Mouse (Mus musculus): ENCODE data around the gene Trim56.

DNA sequence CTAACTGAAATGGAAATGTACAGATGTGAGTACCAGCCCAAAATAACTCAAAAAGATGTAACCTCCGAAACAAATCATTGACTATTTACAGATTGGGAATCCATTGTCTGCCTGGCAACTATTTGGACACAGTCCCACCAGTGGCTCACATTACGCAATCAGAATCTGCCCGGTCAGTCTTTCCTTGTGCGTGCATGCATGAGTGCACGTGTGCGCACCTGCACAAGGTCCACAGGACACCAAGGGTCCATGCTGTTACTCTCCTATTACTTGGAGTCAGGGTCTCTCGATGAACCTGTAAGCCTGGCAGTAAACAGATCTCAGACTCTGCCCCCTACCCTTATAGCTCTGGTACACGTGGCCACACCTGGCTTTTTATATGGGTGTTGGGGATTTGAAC, 8.3 kb downstream of the Trim56 start:
- no peak for TF ChIP-seq POLR2A (IDR thresholded peaks at IDR 0.05; ENCODE audit: insufficient read length, low read depth)
- TF ChIP-seq MYOD1 (IDR thresholded peaks at IDR 0.05; ENCODE audit: control insufficient read depth in 1 of 3, insufficient read length in 2 of 3, low read depth in 2 of 3), result no peak
- no peak for TF ChIP-seq MAX (IDR thresholded peaks at IDR 0.05; ENCODE audit: low read depth)
- no peak for TF ChIP-seq TCF12 (IDR thresholded peaks at IDR 0.05; ENCODE audit: insufficient read depth, poor library complexity, severe bottlenecking)
- TF ChIP-seq TCF3 (IDR thresholded peaks at IDR 0.05; ENCODE audit: insufficient read length, low read depth), result no peak
- peak; percentile 39 for TF ChIP-seq POLR2AphosphoS2 (IDR thresholded peaks at IDR 0.05; ENCODE audit: insufficient read length, low read depth)
- no peak for TF ChIP-seq MYOG (IDR thresholded peaks at IDR 0.05; ENCODE audit: control insufficient read depth in 1 of 3, insufficient read depth in 1 of 3, insufficient read length in 2 of 3, low read depth in 2 of 3)
- TF ChIP-seq USF1 (IDR thresholded peaks at IDR 0.05; ENCODE audit: low read depth), result no peak
- no peak for TF ChIP-seq E2F4 (IDR thresholded peaks at IDR 0.05; ENCODE audit: insufficient read depth)
- peak; percentile 82 for TF ChIP-seq CEBPB (IDR thresholded peaks at IDR 0.05; ENCODE audit: insufficient read depth, poor library complexity, severe bottlenecking)
